Mouse (Mus musculus): ENCODE measurements around the gene Bdh1. TPM values are rescaled to one million over a fixed set of nuclear protein-coding genes. Genes with fewer than 3 reads are reported as not detected.

Bdh1 gene
- polyA plus RNA-seq, 1 experiment from 2014 or later: 132 TPM

DNA sequence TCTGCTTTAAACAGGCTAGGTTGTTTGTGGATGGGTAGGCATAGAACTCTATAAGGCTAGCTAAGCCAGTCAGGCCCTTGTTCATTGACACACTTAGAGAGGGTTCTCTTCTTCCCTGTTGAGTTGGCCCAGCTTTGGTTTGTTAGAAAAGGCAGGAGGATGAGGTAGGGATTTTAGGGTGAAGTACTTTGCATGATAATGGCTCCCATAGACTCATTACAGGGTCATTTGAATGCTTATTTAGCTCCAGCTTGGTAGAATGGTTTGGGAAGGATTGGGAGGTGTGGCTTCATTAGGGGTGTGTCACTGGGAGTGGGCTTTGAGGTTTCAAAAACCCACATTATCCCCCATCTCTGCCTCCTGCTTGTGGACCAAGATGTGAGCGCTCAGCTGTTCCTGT lies 51.1 kb downstream of the Bdh1 start:
- H3K9ac ChIP-seq (replicated peaks): no peak overlapping the region
- 100% methylated on average over 1 of the region's 1 CpGs for WGBS
- H3K27me3 ChIP-seq: no peaks in the 10 kb centered on the region
- ATAC-seq (replicated peaks): no peak
- H3K27ac ChIP-seq (replicated peaks): no peak overlapping the region
- H3K4me3 ChIP-seq: no peak overlapping the region
- H3K4me1 ChIP-seq: peaks cover 19% of the 10 kb centered on the region
- H3K4me2 ChIP-seq (replicated peaks): no peak overlapping the region
- H3K36me3 ChIP-seq: no peaks in the 10 kb centered on the region
- H3K9me3 ChIP-seq: no peaks in the 10 kb centered on the region

DNA sequence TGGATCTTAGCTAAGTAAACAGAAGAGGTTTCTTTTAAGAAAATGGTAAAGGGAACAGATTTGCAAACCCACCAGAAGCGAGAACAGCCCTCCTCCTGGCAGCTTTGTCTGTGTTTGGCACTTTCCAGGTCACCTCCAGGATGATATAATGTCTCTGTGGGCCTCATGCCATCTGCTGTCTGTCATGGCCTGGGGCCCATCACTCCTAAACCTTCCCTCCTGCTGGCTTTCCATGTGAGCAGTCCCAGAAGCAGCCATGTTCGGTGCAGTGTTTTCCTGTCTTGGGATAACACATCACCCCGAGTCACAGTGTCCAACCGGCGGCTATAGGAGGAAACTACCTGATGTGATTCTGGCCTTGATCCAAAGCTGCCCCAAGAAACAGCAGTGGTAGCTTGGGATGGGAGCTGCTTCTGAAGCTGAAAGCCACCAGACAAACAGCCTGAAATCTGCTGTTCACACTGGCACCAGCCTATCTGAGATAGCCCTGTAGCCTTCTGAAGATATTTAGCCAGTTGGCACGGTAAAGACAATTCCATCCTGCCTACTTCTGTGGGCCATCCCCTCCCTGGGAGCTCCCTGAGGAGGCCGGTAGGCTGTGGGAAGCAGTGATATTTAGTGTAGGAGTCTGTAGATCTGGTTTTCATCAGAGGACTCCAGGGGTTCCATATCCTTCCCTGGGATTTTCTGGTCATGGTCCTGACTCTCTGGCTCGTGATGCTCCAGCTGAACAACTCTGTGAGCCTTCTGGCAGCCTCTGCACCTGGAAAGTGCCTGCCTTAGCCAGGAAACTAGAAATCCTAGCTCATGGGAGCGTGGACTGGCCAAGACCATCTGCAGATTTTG lies 53.3 kb downstream of the Bdh1 start:
- H3K27ac ChIP-seq (replicated peaks): peak overlapping the region; percentile 88

DNA sequence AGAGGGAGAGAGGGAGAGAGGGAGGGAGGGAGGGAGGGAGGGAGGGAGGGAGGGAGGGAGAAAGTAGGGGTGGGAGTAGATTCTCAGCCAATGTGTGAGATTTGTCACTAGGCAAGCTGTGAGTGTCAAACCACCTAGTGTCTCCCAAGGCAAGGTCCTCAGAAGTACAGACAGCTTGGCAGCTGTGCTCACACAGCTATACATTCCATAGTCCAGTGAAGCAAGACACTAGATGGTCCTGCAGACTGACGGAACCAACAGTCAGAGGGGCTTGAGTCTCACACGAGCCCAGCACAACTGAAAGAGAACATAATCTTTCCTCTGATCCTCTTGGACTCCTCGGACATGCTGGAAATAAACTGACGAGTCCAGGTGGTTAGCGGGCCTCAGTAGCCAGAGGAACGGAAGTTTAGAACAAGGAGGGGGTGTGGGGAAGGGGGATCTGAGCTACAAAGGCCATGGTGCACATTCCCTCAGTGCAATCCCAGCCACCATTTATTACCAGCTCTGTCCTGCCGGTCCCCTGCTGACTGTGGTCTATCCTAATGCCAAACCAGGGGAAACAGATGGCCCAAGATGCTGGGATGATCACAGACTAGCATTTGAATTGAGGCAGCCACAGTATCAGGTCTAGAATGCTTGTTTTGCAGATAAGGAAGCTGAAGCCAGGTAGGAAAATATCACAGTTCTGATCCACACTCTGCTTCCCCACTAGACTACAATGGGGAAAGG lies 55.0 kb downstream of the Bdh1 start:
- Histone ChIP-seq H3K4me1 (peaks cover 19% of the 10 kb centered on the region), H3K9ac (replicated peaks) (no peak overlapping the region), H3K4me3 (no peak overlapping the region), H3K27me3 (no peaks in the 10 kb centered on the region), H3K9me3 (no peaks in the 10 kb centered on the region), H3K27ac (replicated peaks) (no peak overlapping the region), H3K4me2 (replicated peaks) (no peak overlapping the region), H3K36me3 (no peaks in the 10 kb centered on the region)
- ATAC-seq (replicated peaks): no peak
- WGBS: 61% methylated on average over 7 of the region's 7 CpGs

More for the DNA sequence above, 53.3 kb downstream of the Bdh1 start:
- no peaks in the 10 kb centered on the region for H3K27me3 ChIP-seq
- H3K9me3 ChIP-seq: no peaks in the 10 kb centered on the region
- H3K36me3 ChIP-seq: no peaks in the 10 kb centered on the region
- WGBS: 50% methylated on average over 9 of the region's 9 CpGs
- no peak overlapping the region for H3K4me2 ChIP-seq (replicated peaks)
- H3K9ac ChIP-seq (replicated peaks): no peak overlapping the region
- ATAC-seq (replicated peaks): peak; percentile 78
- H3K4me1 ChIP-seq: peaks cover 19% of the 10 kb centered on the region
- H3K4me3 ChIP-seq: no peak overlapping the region

DNA sequence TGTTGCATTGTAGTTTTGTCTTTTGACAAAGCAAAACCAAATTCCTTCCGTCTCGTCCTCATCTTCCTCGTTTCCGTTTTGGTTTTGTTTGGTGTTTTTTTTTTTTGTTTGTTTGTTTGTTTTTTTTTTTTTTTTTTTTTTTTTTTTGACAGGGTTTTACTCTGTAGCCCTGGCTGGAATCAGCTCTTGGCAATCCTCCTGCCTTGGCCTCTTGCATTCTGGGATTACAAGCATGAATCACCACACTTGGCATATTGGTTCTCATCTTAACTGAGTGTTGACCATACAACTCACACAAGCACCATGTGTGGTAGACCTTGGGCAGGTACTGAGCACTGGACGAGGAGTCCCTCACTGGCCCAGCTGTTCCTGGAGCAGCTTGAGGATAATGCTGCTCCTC lies 63.3 kb downstream of the Bdh1 start:
- 96% methylated on average over 5 of the region's 5 CpGs for WGBS
- H3K9ac ChIP-seq (replicated peaks): no peak overlapping the region
- H3K4me1 ChIP-seq: peaks cover 13% of the 10 kb centered on the region
- no peak for ATAC-seq (replicated peaks)
- no peaks in the 10 kb centered on the region for H3K9me3 ChIP-seq
- no peaks in the 10 kb centered on the region for H3K36me3 ChIP-seq
- H3K27ac ChIP-seq (replicated peaks): no peak overlapping the region
- H3K27me3 ChIP-seq: no peaks in the 10 kb centered on the region
- no peak overlapping the region for H3K4me3 ChIP-seq
- H3K4me2 ChIP-seq (replicated peaks): no peak overlapping the region

DNA sequence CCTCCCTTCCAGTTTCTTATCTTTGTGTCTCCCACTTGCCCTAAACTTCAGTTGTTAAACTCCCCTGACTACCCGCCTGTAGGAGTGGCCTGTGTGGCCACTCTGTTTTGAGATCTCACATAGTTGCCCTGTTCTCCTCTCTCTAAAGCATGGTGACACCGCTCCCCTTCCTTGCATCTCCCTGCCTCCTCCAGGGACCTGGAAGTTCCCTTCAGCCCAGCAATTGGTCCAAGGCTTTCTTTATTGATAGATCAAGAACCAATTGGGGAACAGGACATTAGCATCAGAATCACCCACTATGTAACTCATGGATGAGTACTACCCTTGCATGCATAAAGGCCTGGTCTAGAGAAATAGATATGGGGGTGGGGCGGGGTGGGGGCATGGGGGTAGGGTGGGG lies 65.2 kb downstream of the Bdh1 start:
- Histone ChIP-seq H3K36me3 (no peaks in the 10 kb centered on the region), H3K4me2 (replicated peaks) (no peak overlapping the region), H3K4me3 (no peak overlapping the region), H3K27me3 (no peaks in the 10 kb centered on the region), H3K9ac (replicated peaks) (no peak overlapping the region), H3K4me1 (peaks cover 13% of the 10 kb centered on the region), H3K9me3 (no peaks in the 10 kb centered on the region), H3K27ac (replicated peaks) (no peak overlapping the region)
- ATAC-seq (replicated peaks): no peak
- WGBS: 87% methylated on average over 3 of the region's 3 CpGs

DNA sequence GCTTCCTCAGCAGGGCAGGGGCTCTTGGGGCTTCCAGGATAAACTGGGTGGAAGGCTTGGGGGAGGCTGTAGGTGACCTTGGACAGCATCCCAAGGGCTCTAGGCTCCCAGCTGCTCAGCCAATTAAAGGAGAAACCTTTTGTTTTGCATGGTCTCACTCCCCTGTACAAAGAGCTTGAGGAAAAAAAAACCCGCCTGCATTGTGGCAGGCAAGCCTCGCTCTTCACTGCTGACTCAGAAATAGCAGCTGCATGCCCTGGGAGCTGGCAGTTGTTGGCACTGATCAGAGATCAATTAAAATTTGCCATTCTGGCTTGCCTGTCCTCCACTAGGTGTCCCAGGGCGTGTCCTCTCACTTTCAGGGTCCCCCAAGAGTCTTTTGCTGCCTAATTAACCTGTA lies 67.0 kb downstream of the Bdh1 start:
- no peak overlapping the region for H3K4me3 ChIP-seq
- no peak overlapping the region for H3K9ac ChIP-seq (replicated peaks)
- no peaks in the 10 kb centered on the region for H3K36me3 ChIP-seq
- peak overlapping the region; percentile 70 for H3K27ac ChIP-seq (replicated peaks)
- H3K9me3 ChIP-seq: no peaks in the 10 kb centered on the region
- peak; percentile 60 for ATAC-seq (replicated peaks)
- 3% methylated on average over 3 of the region's 3 CpGs for WGBS
- no peaks in the 10 kb centered on the region for H3K27me3 ChIP-seq
- no peak overlapping the region for H3K4me2 ChIP-seq (replicated peaks)
- H3K4me1 ChIP-seq: peaks cover 23% of the 10 kb centered on the region

DNA sequence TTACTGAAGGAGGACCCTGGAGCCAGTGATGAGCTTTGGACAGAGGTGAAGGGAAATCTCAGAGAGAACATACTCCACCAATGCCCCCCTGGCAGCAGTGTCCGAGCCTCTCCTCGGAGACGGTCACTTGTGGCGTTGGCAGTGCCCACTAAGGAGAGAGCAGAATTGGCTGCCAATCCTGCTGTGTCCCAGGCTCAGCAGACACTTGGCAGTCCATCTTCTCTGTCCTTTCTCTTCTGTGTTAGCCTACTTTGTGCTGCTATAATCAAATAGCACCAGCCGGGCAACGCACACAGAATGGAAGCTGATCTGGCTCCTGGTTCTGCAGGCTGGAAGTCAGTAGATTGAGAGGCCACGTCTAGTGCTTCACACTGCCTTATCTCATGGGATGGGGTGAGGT lies 68.9 kb downstream of the Bdh1 start:
- no peak for ATAC-seq (replicated peaks)
- Histone ChIP-seq H3K9me3 (no peaks in the 10 kb centered on the region), H3K4me3 (no peak overlapping the region), H3K9ac (replicated peaks) (no peak overlapping the region), H3K27me3 (no peaks in the 10 kb centered on the region), H3K36me3 (no peaks in the 10 kb centered on the region), H3K4me2 (replicated peaks) (no peak overlapping the region), H3K27ac (replicated peaks) (no peak overlapping the region), H3K4me1 (peaks cover 23% of the 10 kb centered on the region)
- 85% methylated on average over 7 of the region's 7 CpGs for WGBS

DNA sequence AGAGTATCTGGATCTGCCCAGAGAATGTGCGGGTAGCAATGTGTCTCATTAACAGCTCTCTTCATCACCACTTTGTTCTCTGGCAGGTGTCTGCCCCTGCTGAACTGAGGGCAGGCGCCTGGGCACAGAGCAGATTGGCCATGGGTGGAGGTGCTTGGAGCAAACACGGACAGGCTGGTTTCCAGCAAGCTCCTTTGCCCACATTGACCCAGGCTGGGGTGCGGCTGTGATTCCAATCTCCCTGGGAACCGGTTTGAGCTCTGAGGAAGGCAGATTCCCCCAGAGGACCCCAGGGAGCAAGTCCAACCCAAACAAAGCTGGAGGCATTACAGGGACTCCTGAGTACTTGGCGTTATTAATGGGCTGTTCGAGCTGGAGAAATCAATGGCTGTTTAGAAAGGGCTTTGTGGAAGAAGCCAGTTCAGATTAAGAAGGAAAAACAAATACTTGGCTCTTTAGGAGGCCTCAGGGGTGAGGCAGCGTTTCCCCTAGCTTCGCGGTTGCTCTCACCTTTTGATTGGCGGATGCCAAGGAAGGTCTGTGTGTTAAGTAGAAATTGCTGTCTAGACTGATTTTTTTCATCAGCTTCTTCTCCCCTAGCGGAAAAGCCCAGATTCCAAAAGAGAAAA lies 71.0 kb downstream of the Bdh1 start:
- H3K36me3 ChIP-seq: no peaks in the 10 kb centered on the region
- peak overlapping the region; percentile 39 for H3K27ac ChIP-seq (replicated peaks)
- H3K9me3 ChIP-seq: no peaks in the 10 kb centered on the region
- peaks cover 27% of the 10 kb centered on the region for H3K4me1 ChIP-seq
- WGBS: 20% methylated on average over 12 of the region's 12 CpGs
- H3K27me3 ChIP-seq: no peaks in the 10 kb centered on the region
- H3K4me2 ChIP-seq (replicated peaks): no peak overlapping the region
- no peak overlapping the region for H3K9ac ChIP-seq (replicated peaks)
- no peak overlapping the region for H3K4me3 ChIP-seq
- no peak for ATAC-seq (replicated peaks)

DNA sequence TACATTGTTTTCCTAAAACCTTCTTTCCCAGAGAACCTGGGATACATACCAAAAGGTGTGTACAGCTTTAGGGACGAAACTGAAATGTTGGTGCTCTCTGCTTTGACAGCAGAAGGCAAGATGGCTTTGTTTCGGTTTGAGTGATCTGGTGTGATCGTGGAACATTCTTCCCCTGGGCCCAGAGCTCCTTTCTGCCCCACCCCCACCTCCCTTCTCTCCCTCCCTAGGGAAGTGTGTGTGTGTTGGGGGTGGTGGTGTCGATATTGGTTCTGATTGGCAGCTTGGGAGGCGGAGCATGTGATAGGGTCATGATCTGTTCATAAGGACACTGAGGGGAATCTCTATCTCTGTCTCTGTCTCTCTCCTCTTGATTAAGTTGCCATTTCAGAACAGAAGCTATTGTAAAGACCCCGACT lies 71.5 kb downstream of the Bdh1 start:
- Histone ChIP-seq H3K4me1 (peaks cover 27% of the 10 kb centered on the region), H3K27me3 (no peaks in the 10 kb centered on the region), H3K9ac (replicated peaks) (no peak overlapping the region), H3K36me3 (no peaks in the 10 kb centered on the region), H3K4me3 (no peak overlapping the region), H3K27ac (replicated peaks) (peak overlapping the region; percentile 39), H3K9me3 (no peaks in the 10 kb centered on the region), H3K4me2 (replicated peaks) (no peak overlapping the region)
- WGBS: 36% methylated on average over 6 of the region's 6 CpGs
- ATAC-seq (replicated peaks): no peak

DNA sequence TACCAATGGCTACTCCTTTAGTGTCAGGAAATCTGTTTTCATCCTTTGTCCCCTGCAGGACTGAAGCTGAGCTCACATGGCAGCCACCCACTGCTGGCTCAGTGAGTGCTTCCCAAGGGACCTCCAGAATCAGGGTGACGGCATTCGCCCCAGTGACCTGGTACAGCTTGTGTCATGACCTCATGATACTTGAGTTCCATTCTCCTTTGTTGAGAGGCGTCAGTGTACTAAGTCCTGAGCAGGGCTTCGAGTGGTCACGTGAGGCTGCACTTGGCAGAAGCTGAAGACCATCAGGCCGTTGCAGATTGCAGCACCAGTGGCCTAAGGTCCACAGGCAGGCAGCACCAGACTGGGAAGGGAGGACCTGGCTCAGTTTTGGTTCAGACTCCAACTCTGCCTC lies 71.9 kb downstream of the Bdh1 start:
- Histone ChIP-seq H3K9ac (replicated peaks) (no peak overlapping the region), H3K27me3 (no peaks in the 10 kb centered on the region), H3K27ac (replicated peaks) (peak overlapping the region; percentile 39; the same call in 1 of the 2 replicates), H3K4me1 (peaks cover 25% of the 10 kb centered on the region), H3K9me3 (no peaks in the 10 kb centered on the region), H3K36me3 (no peaks in the 10 kb centered on the region), H3K4me3 (no peak overlapping the region), H3K4me2 (replicated peaks) (no peak overlapping the region)
- ATAC-seq (replicated peaks): no peak
- WGBS: 58% methylated on average over 6 of the region's 6 CpGs

DNA sequence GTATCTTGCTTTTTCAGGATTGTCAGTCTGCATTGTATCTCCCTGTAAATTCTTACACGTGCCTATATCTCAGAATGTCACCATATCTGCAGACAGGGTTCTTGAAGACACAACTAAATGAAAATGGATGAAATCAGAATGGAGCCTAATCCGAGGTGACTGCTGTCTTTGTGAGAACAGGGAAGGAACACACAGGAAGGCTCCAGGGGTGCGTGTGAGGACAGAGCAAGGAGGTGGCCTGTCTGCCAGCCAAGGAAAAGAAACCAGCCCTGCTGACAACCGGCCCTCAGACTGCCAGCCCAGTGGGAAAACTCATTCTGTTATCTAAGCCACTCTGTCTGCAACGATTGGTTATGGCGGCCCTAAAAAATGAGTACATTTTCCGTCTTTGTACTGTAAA lies 73.3 kb downstream of the Bdh1 start:
- no peaks in the 10 kb centered on the region for H3K27me3 ChIP-seq

DNA sequence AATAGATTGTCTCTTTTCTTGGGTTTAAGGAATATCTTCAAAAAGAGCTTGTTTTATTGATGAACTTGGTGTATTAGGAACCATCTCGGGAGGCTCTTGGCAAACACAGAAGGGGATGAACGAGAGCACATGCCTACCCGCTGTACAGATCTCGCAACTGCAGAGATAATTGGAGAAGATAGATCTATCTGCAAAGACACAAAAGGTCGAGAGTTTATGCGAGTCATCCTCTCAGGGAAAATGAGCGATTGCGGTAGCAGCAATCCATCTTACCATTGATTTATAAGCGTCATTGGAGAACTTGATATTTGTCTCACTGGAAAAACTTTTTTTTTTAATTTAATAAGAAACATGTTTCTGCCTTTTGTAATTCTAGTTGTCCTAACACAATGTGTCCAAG lies 73.7 kb downstream of the Bdh1 start:
- no peak overlapping the region for H3K4me3 ChIP-seq
- H3K4me2 ChIP-seq (replicated peaks): no peak overlapping the region
- no peaks in the 10 kb centered on the region for H3K9me3 ChIP-seq
- no peak for ATAC-seq (replicated peaks)
- no peaks in the 10 kb centered on the region for H3K36me3 ChIP-seq
- no peak overlapping the region for H3K9ac ChIP-seq (replicated peaks)
- no peak overlapping the region for H3K27ac ChIP-seq (replicated peaks)
- H3K4me1 ChIP-seq: peaks cover 36% of the 10 kb centered on the region
- H3K27me3 ChIP-seq: no peaks in the 10 kb centered on the region
- 79% methylated on average over 9 of the region's 9 CpGs for WGBS

More for the DNA sequence above, 73.3 kb downstream of the Bdh1 start:
- Histone ChIP-seq H3K9ac (replicated peaks) (no peak overlapping the region), H3K9me3 (no peaks in the 10 kb centered on the region), H3K4me2 (replicated peaks) (no peak overlapping the region), H3K36me3 (no peaks in the 10 kb centered on the region), H3K4me1 (peaks cover 32% of the 10 kb centered on the region), H3K27ac (replicated peaks) (0 out of 2 replicates have a peak overlapping the region, but pooled peaks have one; percentile 12), H3K4me3 (no peak overlapping the region)
- WGBS: 63% methylated on average over 7 of the region's 7 CpGs
- ATAC-seq (replicated peaks): no peak
